In genomic region chr6:52204050-52204752, GRCm38 (mm10) we compare ENCODE assay signal across 8 mouse cellular contexts. TPM values are rescaled to one million over a fixed set of nuclear protein-coding genes. Genes with fewer than 3 reads are reported as not detected.
DNase-seq lines count a peak whose midpoint lies in the region; ATAC-seq lines count a peak whose summit lies in the region.

Hoxa5 (minus strand) TSS chr6:52204587.

- no peaks in the 10 kb centered on the region for H3K36me3 ChIP-seq in forebrain, embryonic 13.5 days (ENCODE audit: poor library complexity, severe bottlenecking)
- H3K36me3 ChIP-seq in limb, embryonic 11.5 days (ENCODE audit: control insufficient read depth, insufficient read depth, low read length): peaks cover 2% of the 10 kb centered on the region; the same call in 1 of the 2 replicates
- no peaks in the 10 kb centered on the region for H3K36me3 ChIP-seq in midbrain, embryonic 12.5 days

- H3K9ac ChIP-seq in forebrain, embryonic 13.5 days: no peak within 1 kb of the TSS
- H3K9ac ChIP-seq in limb, embryonic 11.5 days (ENCODE audit: low read length): peak within 1 kb of the TSS; percentile 76
- H3K9ac ChIP-seq in midbrain, embryonic 12.5 days (replicated peaks): no peak within 1 kb of the TSS

- no peak within 1 kb of the TSS for H3K27ac ChIP-seq in forebrain, embryonic 13.5 days
- H3K27ac ChIP-seq in limb, embryonic 11.5 days (replicated peaks; ENCODE audit: low read depth, low read length): peak within 1 kb of the TSS; percentile 59
- H3K27ac ChIP-seq in midbrain, embryonic 12.5 days (replicated peaks): no peak within 1 kb of the TSS

- WGBS in forebrain, embryonic 13.5 days: under 1% methylated on average over 60 of the region's 65 CpGs
- under 1% methylated on average over 65 of the region's 65 CpGs for WGBS in limb, embryonic 11.5 days
- under 1% methylated on average over 65 of the region's 65 CpGs for WGBS in midbrain, embryonic 12.5 days

- peaks cover 18% of the 10 kb centered on the region for H3K4me1 ChIP-seq in forebrain, embryonic 13.5 days
- H3K4me1 ChIP-seq in limb, embryonic 11.5 days (ENCODE audit: control insufficient read depth, insufficient read depth, low read length): peaks cover 80% of the 10 kb centered on the region
- peaks cover 14% of the 10 kb centered on the region; the same call in 1 of the 2 replicates for H3K4me1 ChIP-seq in midbrain, embryonic 12.5 days

- H3K27me3 ChIP-seq in forebrain, embryonic 13.5 days: peaks cover 100% of the 10 kb centered on the region
- H3K27me3 ChIP-seq in limb, embryonic 11.5 days (ENCODE audit: control insufficient read depth, insufficient read depth, low read length): no peaks in the 10 kb centered on the region
- H3K27me3 ChIP-seq in midbrain, embryonic 12.5 days: peaks cover 99% of the 10 kb centered on the region

- no peaks in the 10 kb centered on the region for H3K9me3 ChIP-seq in forebrain, embryonic 13.5 days (replicated peaks)
- H3K9me3 ChIP-seq in limb, embryonic 11.5 days (ENCODE audit: control insufficient read depth, low read length): no peaks in the 10 kb centered on the region
- H3K9me3 ChIP-seq in midbrain, embryonic 12.5 days: no peaks in the 10 kb centered on the region

- H3K4me2 ChIP-seq in forebrain, embryonic 13.5 days: peak within 1 kb of the TSS; percentile 34
- H3K4me2 ChIP-seq in limb, embryonic 11.5 days (ENCODE audit: low read depth, severe bottlenecking): peak within 1 kb of the TSS; percentile 98
- H3K4me2 ChIP-seq in midbrain, embryonic 12.5 days (replicated peaks): peak within 1 kb of the TSS; percentile 32

- ATAC-seq in forebrain, embryonic 13.5 days: no peak
- peak; percentile 56; the same call in 1 of the 2 replicates for ATAC-seq in limb, embryonic 11.5 days (ENCODE audit: insufficient number of reproducible peaks, low FRiP score, low TSS enrichment, low read depth)
- ATAC-seq in midbrain, embryonic 12.5 days (ENCODE audit: low FRiP score, low read depth): no peak

- H3K4me3 ChIP-seq in forebrain, embryonic 13.5 days: peak within 1 kb of the TSS; percentile 16
- H3K4me3 ChIP-seq in limb, embryonic 11.5 days (ENCODE audit: low read depth, low read length): peak within 1 kb of the TSS; percentile 44
- peak within 1 kb of the TSS; percentile 28 for H3K4me3 ChIP-seq in midbrain, embryonic 12.5 days

- peak; percentile 65 for DNase-seq in ovary, postnatal 36 days (ENCODE audit: low spot score)
- no peak for DNase-seq in ovary, adult 18-20 months (ENCODE audit: low spot score)
- peak; percentile 75 for DNase-seq in heart, postnatal 4 days
- DNase-seq in limb, embryonic 11.5 days (ENCODE audit: low spot score): peak; percentile 96
- DNase-seq in thymus, postnatal 10 days (ENCODE audit: low spot score in 2 of 2): no peak
- DNase-seq in right cerebral cortex, postnatal 36 days (ENCODE audit: low spot score in 2 of 2): no peak

RNA-seq across cellular contexts. Expression of gene Hoxa5, which starts in this region (rescaled TPM):
- not detected in 2 replicates for polyA plus RNA-seq in forebrain, embryonic 13.5 days (2015; fragmentation: Nextera tagmentation; extraction: Ambion mirVana)
- 1 to 10 TPM; 1.3 to 1.5 TPM for total RNA-seq in heart, postnatal 4 days (2021)
- polyA plus RNA-seq in limb, embryonic 11.5 days (2014; fragmentation: Nextera tagmentation; extraction: Ambion mirVana): 11.0 and 11.3 TPM in 2 replicates
- polyA plus RNA-seq in midbrain, embryonic 12.5 days (2016; fragmentation: Nextera tagmentation; extraction: Ambion mirVana): not detected in 2 replicates

Comparison
In these comparisons a context has a peak if more than half of its experiments do, and no peak if none do; other contexts are left out.
1. RNA of gene Hoxa5 (polyA plus RNA-seq): 11.0 to 11.3 TPM in limb, embryonic 11.5 days; not detected in midbrain, embryonic 12.5 days and not detected in forebrain, embryonic 13.5 days; every median in the first group is over 10 times any median in the second.
2. DNase-seq: peak in ovary, postnatal 36 days (single experiment), heart, postnatal 4 days (single experiment) and limb, embryonic 11.5 days (single experiment); none in ovary, adult 18-20 months (single experiment), thymus, postnatal 10 days (0 of 2) and right cerebral cortex, postnatal 36 days (0 of 2).
3. H3K4me2 ChIP-seq: peak in every context shown above with its lines; median percentile 98 in limb, embryonic 11.5 days; 34 in forebrain, embryonic 13.5 days; 32 in midbrain, embryonic 12.5 days.
4. Peak in every context shown above with its lines, with median percentiles within 50 percentile points of each other: H3K4me3 ChIP-seq.